Mouse (Mus musculus) heart, embryonic 14.5 days (tissue): ENCODE measurements around the gene Il1a. TPM values are rescaled to one million over a fixed set of nuclear protein-coding genes. Genes with fewer than 3 reads are reported as not detected.

Experiments used
- ATAC-seq: fragments of 200-750 bp; cut with Nextera tagmentation; 2 replicates; pipeline ENCODE4 v1.8.0; 2017; ENCODE audit warnings: low read depth, moderate TSS enrichment; ENCODE audit not compliant: insufficient number of reproducible peaks, insufficient read depth, low FRiP score
- H3K27ac ChIP-seq, 2 experiments: fragments of 200-500 bp in 1 of 2; fragments of 300-500 bp in 1 of 2; sonication (generic) in 1 of 2; replicated peaks in 1 of 2; 2 replicates each; pipeline ENCODE4 v1.5.1; 2012 to 2014; ENCODE audit warnings: low read depth in 2 of 2, low read length in 2 of 2, control low read depth in 1 of 2, mild to moderate bottlenecking in 1 of 2, mixed read lengths in 1 of 2; ENCODE audit not compliant: control insufficient read depth in 1 of 2, insufficient read depth in 1 of 2
- H3K27me3 ChIP-seq: fragments of 300-500 bp; sonication (generic); 2 replicates; pipeline ENCODE4 v1.6.1; 2014; ENCODE audit warnings: mild to moderate bottlenecking, low read length, control low read depth; ENCODE audit not compliant: control insufficient read depth, insufficient read depth
- H3K36me3 ChIP-seq: fragments of 300-500 bp; sonication (generic); 2 replicates; pipeline ENCODE4 v1.6.1; 2014; ENCODE audit warnings: mild to moderate bottlenecking, control low read depth, low read length, mixed read lengths; ENCODE audit not compliant: control insufficient read depth, insufficient read depth
- H3K4me1 ChIP-seq, 2 experiments: fragments of 200-500 bp in 1 of 2; fragments of 300-500 bp in 1 of 2; sonication (generic) in 1 of 2; 2 replicates each; pipeline ENCODE4 v1.6.1; 2012 to 2014; ENCODE audit warnings: low read length in 2 of 2, control low read depth in 1 of 2, mixed read lengths in 1 of 2; ENCODE audit not compliant: control insufficient read depth in 2 of 2, insufficient read depth in 2 of 2
- H3K4me2 ChIP-seq: fragments of 300-500 bp; sonication (generic); 2 replicates; pipeline ENCODE4 v1.6.1; 2014; ENCODE audit warnings: mild to moderate bottlenecking, low read length
- H3K4me3 ChIP-seq, 2 experiments: fragments of 200-500 bp in 1 of 2; fragments of 300-500 bp in 1 of 2; sonication (generic) in 1 of 2; 2 replicates each; pipeline ENCODE4 v1.5.1; 2012 to 2014; ENCODE audit warnings: low read length in 2 of 2, mild to moderate bottlenecking in 2 of 2, control low read depth in 1 of 2, low read depth in 1 of 2, moderate library complexity in 1 of 2; ENCODE audit not compliant: control insufficient read depth in 1 of 2, insufficient read depth in 1 of 2
- H3K9ac ChIP-seq: fragments of 300-500 bp; sonication (generic); 2 replicates; pipeline ENCODE4 v1.6.1; 2014; ENCODE audit warnings: mild to moderate bottlenecking, low read length
- H3K9me3 ChIP-seq: fragments of 300-500 bp; sonication (generic); 2 replicates; pipeline ENCODE4 v1.6.1; 2016; ENCODE audit warnings: low read length, control low read depth; ENCODE audit not compliant: control insufficient read depth
- WGBS: fragments of 180-500 bp; shearing (Covaris S2); extraction: QIAGEN DNeasy Blood & Tissue Kit; methylation state at CpG from one replicate; pipeline ENCODE4 v1.1.7; 2014; 5-methylcytosine and 5-hydroxymethylcytosine counted together
- polyA plus RNA-seq: library from polyadenylated mRNA; unstranded; fragments of >200 nt; fragmentation: Nextera tagmentation; extraction: Ambion mirVana; gene quantifications from 2 replicates; pipeline ENCODE4 v1.2.1, GENCODE M21; 2014

Il1a gene
- polyA plus RNA-seq, 1 experiment from 2014 or later: 0.31 TPM

- ATAC-seq: no peak
- Histone ChIP-seq H3K4me3 (no peak overlapping the region), H3K27me3 (no peaks in the 10 kb centered on the region), H3K36me3 (no peaks in the 10 kb centered on the region), H3K9ac (no peak overlapping the region), H3K27ac (no peak overlapping the region), H3K4me1 (no peaks in the 10 kb centered on the region), H3K9me3 (peaks cover 4% of the 10 kb centered on the region; the same call in 1 of the 2 replicates), H3K4me2 (no peak overlapping the region)
- 47% methylated on average over 1 of the region's 1 CpGs for WGBS
Observed at GRCm38 (mm10) chr2:129322117-129322635, 12.4 kb upstream of the Il1a start.

- no peaks in the 10 kb centered on the region for H3K9me3 ChIP-seq
- no peak overlapping the region for H3K27ac ChIP-seq
- no peak overlapping the region for H3K9ac ChIP-seq
- H3K4me3 ChIP-seq: no peak overlapping the region
- H3K27me3 ChIP-seq: no peaks in the 10 kb centered on the region
- WGBS: 71% methylated on average over 8 of the region's 8 CpGs
- ATAC-seq: no peak
- H3K4me2 ChIP-seq: no peak overlapping the region
- no peaks in the 10 kb centered on the region for H3K4me1 ChIP-seq
- H3K36me3 ChIP-seq: no peaks in the 10 kb centered on the region
Observed at GRCm38 (mm10) chr2:129320033-129320605, 10.3 kb upstream of the Il1a start.

GRCm38 (mm10) chr2:129315831-129316230 lies 6.1 kb upstream of the Il1a start:
- no peak for ATAC-seq
- no peaks in the 10 kb centered on the region for H3K4me1 ChIP-seq
- WGBS: 65% methylated on average over 4 of the region's 4 CpGs
- no peak overlapping the region for H3K9ac ChIP-seq
- no peak overlapping the region for H3K4me2 ChIP-seq
- H3K27ac ChIP-seq: no peak overlapping the region
- H3K9me3 ChIP-seq: no peaks in the 10 kb centered on the region
- no peaks in the 10 kb centered on the region for H3K27me3 ChIP-seq
- no peaks in the 10 kb centered on the region for H3K36me3 ChIP-seq
- H3K4me3 ChIP-seq: no peak overlapping the region

GRCm38 (mm10) chr2:129314880-129315279 lies 5.1 kb upstream of the Il1a start:
- H3K4me2 ChIP-seq: no peak overlapping the region
- ATAC-seq: no peak
- H3K36me3 ChIP-seq: no peaks in the 10 kb centered on the region
- H3K9ac ChIP-seq: no peak overlapping the region
- no peaks in the 10 kb centered on the region for H3K9me3 ChIP-seq
- no peak overlapping the region for H3K4me3 ChIP-seq
- H3K27ac ChIP-seq: no peak overlapping the region
- WGBS: 76% methylated on average over 6 of the region's 6 CpGs
- H3K27me3 ChIP-seq: no peaks in the 10 kb centered on the region
- H3K4me1 ChIP-seq: no peaks in the 10 kb centered on the region

GRCm38 (mm10) chr2:129313934-129314333 lies 4.2 kb upstream of the Il1a start:
- Histone ChIP-seq H3K4me2 (no peak overlapping the region), H3K36me3 (no peaks in the 10 kb centered on the region), H3K9ac (no peak overlapping the region), H3K4me1 (no peaks in the 10 kb centered on the region), H3K9me3 (no peaks in the 10 kb centered on the region), H3K27me3 (no peaks in the 10 kb centered on the region), H3K4me3 (no peak overlapping the region), H3K27ac (no peak overlapping the region)
- no peak for ATAC-seq
- WGBS: 89% methylated on average over 1 of the region's 1 CpGs

- Histone ChIP-seq H3K9ac (no peak overlapping the region), H3K9me3 (no peaks in the 10 kb centered on the region), H3K4me1 (no peaks in the 10 kb centered on the region), H3K4me2 (no peak overlapping the region), H3K4me3 (no peak overlapping the region), H3K27ac (no peak overlapping the region), H3K27me3 (no peaks in the 10 kb centered on the region), H3K36me3 (no peaks in the 10 kb centered on the region)
- ATAC-seq: no peak
- WGBS: 75% methylated on average over 4 of the region's 4 CpGs
Observed at GRCm38 (mm10) chr2:129306020-129306419, 3.8 kb downstream of the Il1a start.

- H3K4me1 ChIP-seq: peaks cover 4 to 16% of the 10 kb centered on the region in 2 experiments; a peak in 3 of 4 replicates
- peak overlapping the region; percentile 78 to 93 for H3K27ac ChIP-seq
- peak overlapping the region; percentile 44 to 70 for H3K4me3 ChIP-seq
- peaks cover 11% of the 10 kb centered on the region for H3K36me3 ChIP-seq
- no peaks in the 10 kb centered on the region for H3K27me3 ChIP-seq
- peak overlapping the region; percentile 78 for H3K9ac ChIP-seq
- peak overlapping the region; percentile 80 for H3K4me2 ChIP-seq
- no peaks in the 10 kb centered on the region for H3K9me3 ChIP-seq
- 4% methylated on average over 10 of the region's 10 CpGs for WGBS
- ATAC-seq: no peak
Observed at GRCm38 (mm10) chr2:129297589-129297982, 12.2 kb downstream of the Il1a start.
